Mouse (Mus musculus) adrenal gland, adult 8-10 months (tissue): Measurements from ENCODE around the gene Zfp536. TPM values are rescaled to one million over a fixed set of nuclear protein-coding genes. Genes with fewer than 3 reads are reported as not detected.

Experiments
- DNase-seq: peaks from one replicate; pipeline ENCODE4 v3.0.0; 2022
- total RNA-seq, 4 experiments: library from RNA; stranded (reverse); gene quantifications; 2 replicates each; pipeline ENCODE4 v1.2.4; 2022

Zfp536 gene
- total RNA-seq, 4 experiments from 2014 or later: 6.8 to 19.8 (median 9.5) TPM

- no peak for DNase-seq
Observed at GRCm38 (mm10) chr7:37466477-37467243, 306.8 kb downstream of the Zfp536 start.

GRCm38 (mm10) chr7:37464186-37464721, 309.2 kb downstream of the Zfp536 start:
- DNase-seq: no peak

- DNase-seq: no peak
Observed at GRCm38 (mm10) chr7:37447523-37447922, 325.9 kb downstream of the Zfp536 start.

- no peak for DNase-seq
Observed at GRCm38 (mm10) chr7:37439912-37440311, 333.5 kb downstream of the Zfp536 start.

GRCm38 (mm10) chr7:37439117-37439844, 334.2 kb downstream of the Zfp536 start:
- no peak for DNase-seq

- DNase-seq: no peak
Observed at GRCm38 (mm10) chr7:37437887-37438286, 335.6 kb downstream of the Zfp536 start.

GRCm38 (mm10) chr7:37433156-37433555, 340.3 kb downstream of the Zfp536 start:
- DNase-seq: no peak

- DNase-seq: no peak
Observed at GRCm38 (mm10) chr7:37431471-37431870, 342.0 kb downstream of the Zfp536 start.

- DNase-seq: no peak
Observed at GRCm38 (mm10) chr7:37426061-37426460, 347.4 kb downstream of the Zfp536 start.

GRCm38 (mm10) chr7:37422966-37423365, 350.5 kb downstream of the Zfp536 start:
- no peak for DNase-seq

Other genes with a start within 250 kb of the Zfp536 start
- gene Uri1, start 249.9 kb upstream of the Zfp536 start, total RNA-seq: 10 to 100 TPM; 45.6 to 62.5 (median 52.0) TPM